Mouse (Mus musculus) heart, adult 2 months (tissue): ENCODE data around the gene Myog. TPM values are rescaled to one million over a fixed set of nuclear protein-coding genes. Genes with fewer than 3 reads are reported as not detected.

Experiments used
- DNase-seq, 2 experiments: peaks; one replicate each; pipeline ENCODE4 v3.0.0; 2021
- H3K27ac ChIP-seq: fragments of 200-600 bp; 2 replicates; pipeline ENCODE4 v1.8.1; 2022
- H3K27me3 ChIP-seq: fragments of 200-500 bp; 2 replicates; pipeline ENCODE4 v1.6.1; 2012; ENCODE audit warnings: mild to moderate bottlenecking, low read length, inconsistent platforms, mixed read lengths; ENCODE audit not compliant: control insufficient read depth, insufficient read depth
- H3K36me3 ChIP-seq: fragments of 200-500 bp; 2 replicates; pipeline ENCODE4 v1.6.1; 2012; ENCODE audit warnings: low read length, inconsistent platforms; ENCODE audit not compliant: control insufficient read depth, insufficient read depth
- H3K4me1 ChIP-seq: fragments of 200-500 bp; 2 replicates; pipeline ENCODE4 v1.6.1; 2011; ENCODE audit warnings: low read length; ENCODE audit not compliant: control insufficient read depth, insufficient read depth
- H3K4me3 ChIP-seq: fragments of 200-600 bp; 2 replicates; pipeline ENCODE4 v1.8.1; 2022
- H3K79me2 ChIP-seq: fragments of 200-500 bp; replicated peaks from 2 replicates; pipeline ENCODE4 v1.6.1; 2012; ENCODE audit warnings: mild to moderate bottlenecking, inconsistent platforms, low read length, moderate library complexity, mixed read lengths; ENCODE audit not compliant: control insufficient read depth, insufficient read depth
- H3K9ac ChIP-seq: fragments of 200-500 bp; 2 replicates; pipeline ENCODE4 v1.6.1; 2012; ENCODE audit warnings: low read depth, mild to moderate bottlenecking, control low read depth, inconsistent platforms, low read length, mixed read lengths
- CTCF ChIP-seq: fragments of 200-600 bp; IDR thresholded peaks from 2 replicates; pipeline ENCODE4 v1.8.1; 2022; ENCODE audit warnings: antibody characterized with exemption, mild to moderate bottlenecking, moderate library complexity
- EP300 ChIP-seq: fragments of 200-500 bp; IDR thresholded peaks from 2 replicates; pipeline ENCODE4 v1.6.1; 2011; ENCODE audit warnings: low read depth, low read length, control low read depth; ENCODE audit not compliant: insufficient read depth
- POLR2A ChIP-seq: fragments of 200-500 bp; IDR thresholded peaks from 2 replicates; pipeline ENCODE4 v1.6.1; 2011; ENCODE audit warnings: mild to moderate bottlenecking, low read depth, low read length, control low read depth; ENCODE audit not compliant: insufficient read depth
- WGBS: fragments of 180-500 bp; shearing (Covaris S2); methylation state at CpG from one replicate; pipeline ENCODE4 v1.1.7; 2018; 5-methylcytosine and 5-hydroxymethylcytosine counted together
- intact Hi-C: fragments of 180-260 bp; cut with DNase I; formaldehyde crosslinking; loops from one replicate; pipeline ENCODE4 v1.15.1; 2025
- polyA plus RNA-seq: library from polyadenylated mRNA; depleted of rRNA; stranded (reverse); fragments of >200 nt; gene quantifications from 2 replicates; pipeline ENCODE4 v1.2.3, GENCODE M21; 2012
- total RNA-seq, 2 experiments: library from RNA; stranded (reverse); gene quantifications; 2 replicates each; pipeline ENCODE4 v1.2.3; 2021

The Myog gene
- total and polyA plus RNA-seq, 3 experiments: not detected

- H3K4me3 ChIP-seq: no peak overlapping the region
- 94% methylated on average over 9 of the region's 9 CpGs for WGBS
- TF ChIP-seq EP300 (no peak), CTCF (no peak), POLR2A (no peak)
- DNase-seq: no peak
- H3K27me3 ChIP-seq: no peaks in the 10 kb centered on the region
- H3K79me2 ChIP-seq: no peaks in the 10 kb centered on the region
- H3K36me3 ChIP-seq: peaks cover 5% of the 10 kb centered on the region; the same call in 1 of the 2 replicates
- no peak overlapping the region for H3K9ac ChIP-seq
- intact Hi-C loops: no loop called here
- peaks cover 13% of the 10 kb centered on the region for H3K4me1 ChIP-seq
- H3K27ac ChIP-seq: no peak overlapping the region
Observed at GRCm38 (mm10) chr1:134304940-134305339, 15.2 kb downstream of the Myog start.

- Histone ChIP-seq H3K27me3 (no peaks in the 10 kb centered on the region), H3K9ac (no peak overlapping the region), H3K4me1 (peaks cover 9% of the 10 kb centered on the region), H3K36me3 (0 out of 2 replicates have a peak, but pooled peaks cover 2% of the 10 kb centered on the region), H3K79me2 (no peaks in the 10 kb centered on the region), H3K4me3 (no peak overlapping the region), H3K27ac (no peak overlapping the region)
- 60% methylated on average over 10 of the region's 10 CpGs for WGBS
- TF ChIP-seq EP300 (no peak), POLR2A (no peak), CTCF (no peak)
- no peak for DNase-seq
- intact Hi-C loops: no loop called here
Observed at GRCm38 (mm10) chr1:134307409-134307808, 17.6 kb downstream of the Myog start.

- Histone ChIP-seq H3K36me3 (no peaks in the 10 kb centered on the region), H3K4me1 (no peaks in the 10 kb centered on the region), H3K27ac (no peak overlapping the region), H3K27me3 (no peaks in the 10 kb centered on the region), H3K4me3 (no peak overlapping the region), H3K79me2 (no peaks in the 10 kb centered on the region), H3K9ac (no peak overlapping the region)
- intact Hi-C loops: no loop called here
- no peak for TF ChIP-seq CTCF
- no peak for TF ChIP-seq POLR2A
- TF ChIP-seq EP300: no peak
- 46% methylated on average over 2 of the region's 2 CpGs for WGBS
- DNase-seq: no peak
Observed at GRCm38 (mm10) chr1:134310291-134310690, 20.5 kb downstream of the Myog start.

- no peak for DNase-seq
- intact Hi-C loops: no loop called here
Observed at GRCm38 (mm10) chr1:134310729-134311128, 20.9 kb downstream of the Myog start.

GRCm38 (mm10) chr1:134311760-134312159 is 22.0 kb downstream of the Myog start:
- TF ChIP-seq CTCF (no peak), EP300 (no peak), POLR2A (no peak)
- Histone ChIP-seq H3K79me2 (no peaks in the 10 kb centered on the region), H3K4me3 (no peak overlapping the region), H3K27me3 (no peaks in the 10 kb centered on the region), H3K4me1 (no peaks in the 10 kb centered on the region), H3K9ac (no peak overlapping the region), H3K36me3 (no peaks in the 10 kb centered on the region), H3K27ac (no peak overlapping the region)
- WGBS: 83% methylated on average over 7 of the region's 7 CpGs
- no peak for DNase-seq
- intact Hi-C loops: no loop called here

More at GRCm38 (mm10) chr1:134310729-134311128, 20.9 kb downstream of the Myog start:
- no peak overlapping the region for H3K9ac ChIP-seq
- no peaks in the 10 kb centered on the region for H3K27me3 ChIP-seq
- no peaks in the 10 kb centered on the region for H3K79me2 ChIP-seq
- H3K4me1 ChIP-seq: no peaks in the 10 kb centered on the region
- no peak overlapping the region for H3K27ac ChIP-seq
- TF ChIP-seq POLR2A (no peak), CTCF (no peak), EP300 (no peak)
- H3K4me3 ChIP-seq: no peak overlapping the region
- H3K36me3 ChIP-seq: no peaks in the 10 kb centered on the region
- WGBS: 95% methylated on average over 3 of the region's 3 CpGs

GRCm38 (mm10) chr1:134315181-134315580 is 25.4 kb downstream of the Myog start:
- WGBS: 88% methylated on average over 5 of the region's 5 CpGs
- no peaks in the 10 kb centered on the region for H3K36me3 ChIP-seq

More at GRCm38 (mm10) chr1:134315181-134315580, 25.4 kb downstream of the Myog start:
- no peak overlapping the region for H3K27ac ChIP-seq
- TF ChIP-seq CTCF: no peak
- TF ChIP-seq POLR2A: no peak
- TF ChIP-seq EP300: no peak
- H3K79me2 ChIP-seq: no peaks in the 10 kb centered on the region
- H3K4me1 ChIP-seq: no peaks in the 10 kb centered on the region
- no peak overlapping the region for H3K9ac ChIP-seq
- intact Hi-C loops: loop anchor here (5.0 kb wide), 1 partner anchor 38 kb away; no protein-coding TSS in a partner anchor
- no peak for DNase-seq
- no peaks in the 10 kb centered on the region for H3K27me3 ChIP-seq
- H3K4me3 ChIP-seq: no peak overlapping the region
